Mouse (Mus musculus) liver, embryonic 11.5 days (tissue): ENCODE data around the gene Gm49361. TPM values are rescaled to one million over a fixed set of nuclear protein-coding genes. Genes with fewer than 3 reads are reported as not detected.

Experiments
- ATAC-seq: fragments of 200-750 bp; cut with Nextera tagmentation; replicated peaks from 2 replicates; pipeline ENCODE4 v1.8.0; 2017; ENCODE audit warnings: moderate number of reproducible peaks, mild to moderate bottlenecking, moderate TSS enrichment, moderate library complexity; ENCODE audit not compliant: low FRiP score
- DNase-seq: peaks from one replicate; pipeline ENCODE4 v3.0.0-alpha.2; 2017; ENCODE audit warnings: low spot score
- H3K27ac ChIP-seq: fragments of 300-500 bp; sonication (generic); 2 replicates; pipeline ENCODE4 v1.5.1; 2014; ENCODE audit warnings: mild to moderate bottlenecking, low read depth, low read length, control low read depth
- H3K27me3 ChIP-seq: fragments of 300-500 bp; sonication (generic); replicated peaks from 2 replicates; pipeline ENCODE4 v1.6.1; 2014; ENCODE audit warnings: low read length, mixed read lengths; ENCODE audit not compliant: control insufficient read depth, insufficient read depth
- H3K36me3 ChIP-seq: fragments of 300-500 bp; sonication (generic); 2 replicates; pipeline ENCODE4 v1.6.1; 2014; ENCODE audit warnings: mild to moderate bottlenecking, low read length, moderate library complexity, mixed read lengths; ENCODE audit not compliant: control insufficient read depth, insufficient read depth
- H3K4me1 ChIP-seq: fragments of 300-500 bp; sonication (generic); replicated peaks from 2 replicates; pipeline ENCODE4 v1.6.1; 2014; ENCODE audit warnings: low read length, mixed read lengths; ENCODE audit not compliant: control insufficient read depth, insufficient read depth
- H3K4me2 ChIP-seq: fragments of 300-500 bp; sonication (generic); 2 replicates; pipeline ENCODE4 v1.6.1; 2014; ENCODE audit warnings: mild to moderate bottlenecking, control low read depth, moderate library complexity
- H3K4me3 ChIP-seq: fragments of 300-500 bp; sonication (generic); 2 replicates; pipeline ENCODE4 v1.5.1; 2014; ENCODE audit warnings: low read depth, low read length, control low read depth
- H3K9ac ChIP-seq: fragments of 300-500 bp; sonication (generic); 2 replicates; pipeline ENCODE4 v1.6.1; 2014; ENCODE audit warnings: low read depth, low read length, control low read depth
- H3K9me3 ChIP-seq: fragments of 300-500 bp; sonication (generic); 2 replicates; pipeline ENCODE4 v1.6.1; 2016; ENCODE audit warnings: low read length, inconsistent platforms, mixed read lengths; ENCODE audit not compliant: control insufficient read depth
- WGBS: fragments of 180-500 bp; shearing (Covaris S2); extraction: QIAGEN DNeasy Blood & Tissue Kit; methylation state at CpG from one replicate; pipeline ENCODE4 v1.1.7; 2014; 5-methylcytosine and 5-hydroxymethylcytosine counted together
- polyA plus RNA-seq: library from polyadenylated mRNA; unstranded; fragments of >200 nt; fragmentation: Nextera tagmentation; extraction: Ambion mirVana; gene quantifications from 2 replicates; pipeline ENCODE4 v1.2.1, GENCODE M21; 2014

The Gm49361 gene
- polyA plus RNA-seq: not detected in 2 replicates

GRCm38 (mm10) chr14:57746001-57746771 lies at the start of gene Gm49361:
Gm49361 (minus strand) TSS chr14:57746103.
- Histone ChIP-seq H3K27ac (peak within 1 kb of the TSS; percentile 79), H3K4me2 (peak within 1 kb of the TSS; percentile 98), H3K9ac (peak within 1 kb of the TSS; percentile 86), H3K4me1 (peaks cover 4% of the 10 kb centered on the region; the same call in 1 of the 2 replicates), H3K4me3 (peak within 1 kb of the TSS; percentile 93), H3K9me3 (no peaks in the 10 kb centered on the region), H3K36me3 (no peaks in the 10 kb centered on the region), H3K27me3 (peaks cover 21% of the 10 kb centered on the region)
- under 1% methylated on average over 64 of the region's 68 CpGs for WGBS
- peak; percentile 86 for ATAC-seq
- DNase-seq: peak; percentile 82

DNA sequence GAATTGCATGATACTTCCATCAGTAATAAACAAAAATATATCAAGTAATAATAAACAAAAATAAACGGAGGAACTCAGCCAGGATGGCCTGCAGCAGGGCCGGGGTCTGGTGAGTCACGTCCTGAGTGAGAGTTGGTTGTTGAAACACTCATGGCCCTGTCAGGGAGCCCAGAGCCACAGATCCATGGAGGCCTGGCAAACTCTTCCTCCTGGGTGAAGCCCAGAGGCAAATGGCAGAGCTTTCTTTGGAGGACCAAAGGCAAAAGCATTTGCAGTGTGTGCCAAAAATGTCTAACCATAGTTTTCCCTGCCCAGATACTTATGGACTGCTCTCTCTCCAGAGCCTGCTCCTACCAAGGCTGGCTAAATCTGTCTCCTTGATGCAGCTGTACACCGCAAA lies 45.3 kb upstream of the Gm49361 start:
- H3K36me3 ChIP-seq: no peaks in the 10 kb centered on the region
- no peak overlapping the region for H3K4me2 ChIP-seq
- no peak overlapping the region for H3K27ac ChIP-seq
- H3K9me3 ChIP-seq: no peaks in the 10 kb centered on the region
- H3K9ac ChIP-seq: no peak overlapping the region
- 78% methylated on average over 4 of the region's 4 CpGs for WGBS
- H3K4me3 ChIP-seq: no peak overlapping the region
- ATAC-seq: no peak
- no peak for DNase-seq
- H3K27me3 ChIP-seq: no peaks in the 10 kb centered on the region
- H3K4me1 ChIP-seq: no peaks in the 10 kb centered on the region

GRCm38 (mm10) chr14:57789759-57790158 lies 43.9 kb upstream of the Gm49361 start:
- H3K27me3 ChIP-seq: no peaks in the 10 kb centered on the region
- H3K36me3 ChIP-seq: no peaks in the 10 kb centered on the region
- 83% methylated on average over 9 of the region's 9 CpGs for WGBS
- no peaks in the 10 kb centered on the region for H3K4me1 ChIP-seq
- ATAC-seq: no peak
- H3K27ac ChIP-seq: no peak overlapping the region
- H3K9ac ChIP-seq: no peak overlapping the region
- DNase-seq: no peak
- H3K9me3 ChIP-seq: no peaks in the 10 kb centered on the region
- H3K4me2 ChIP-seq: no peak overlapping the region
- no peak overlapping the region for H3K4me3 ChIP-seq

GRCm38 (mm10) chr14:57789311-57789710 lies 43.4 kb upstream of the Gm49361 start:
- H3K27ac ChIP-seq: no peak overlapping the region
- no peak overlapping the region for H3K4me2 ChIP-seq
- H3K27me3 ChIP-seq: no peaks in the 10 kb centered on the region
- H3K9me3 ChIP-seq: no peaks in the 10 kb centered on the region
- H3K4me1 ChIP-seq: no peaks in the 10 kb centered on the region
- DNase-seq (no peak), ATAC-seq (no peak)
- no peaks in the 10 kb centered on the region for H3K36me3 ChIP-seq
- no peak overlapping the region for H3K4me3 ChIP-seq
- no peak overlapping the region for H3K9ac ChIP-seq
- 77% methylated on average over 2 of the region's 2 CpGs for WGBS

DNA sequence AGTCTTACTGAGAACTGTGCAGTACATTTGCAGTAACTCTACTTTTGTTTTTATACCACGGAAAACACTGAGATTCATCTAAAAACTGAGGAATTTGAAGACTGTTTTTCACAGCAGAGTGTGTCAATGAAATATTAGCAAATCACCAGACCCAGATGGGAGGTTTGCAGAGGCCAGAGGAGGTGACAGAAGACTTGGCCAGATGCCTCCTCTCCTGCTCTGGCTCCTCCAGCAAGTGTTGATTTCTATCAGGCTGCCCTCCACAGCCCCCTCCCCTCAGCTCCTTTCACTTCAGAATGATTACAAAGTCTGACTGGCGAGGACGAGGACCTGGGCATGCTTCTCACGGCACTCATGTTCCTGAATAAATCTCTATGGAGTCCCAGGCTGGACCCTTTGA lies 41.5 kb upstream of the Gm49361 start:
- no peak for DNase-seq
- no peak for ATAC-seq
- Histone ChIP-seq H3K4me1 (no peaks in the 10 kb centered on the region), H3K27me3 (no peaks in the 10 kb centered on the region), H3K9me3 (no peaks in the 10 kb centered on the region), H3K27ac (no peak overlapping the region), H3K36me3 (no peaks in the 10 kb centered on the region), H3K9ac (no peak overlapping the region), H3K4me2 (no peak overlapping the region), H3K4me3 (no peak overlapping the region)
- 59% methylated on average over 4 of the region's 4 CpGs for WGBS

GRCm38 (mm10) chr14:57772157-57772815 lies 26.4 kb upstream of the Gm49361 start:
- Histone ChIP-seq H3K9ac (no peak overlapping the region), H3K4me2 (no peak overlapping the region), H3K4me3 (no peak overlapping the region), H3K9me3 (no peaks in the 10 kb centered on the region), H3K4me1 (no peaks in the 10 kb centered on the region), H3K36me3 (no peaks in the 10 kb centered on the region), H3K27ac (no peak overlapping the region), H3K27me3 (no peaks in the 10 kb centered on the region)
- WGBS: 54% methylated on average over 6 of the region's 6 CpGs
- DNase-seq (no peak), ATAC-seq (no peak)

DNA sequence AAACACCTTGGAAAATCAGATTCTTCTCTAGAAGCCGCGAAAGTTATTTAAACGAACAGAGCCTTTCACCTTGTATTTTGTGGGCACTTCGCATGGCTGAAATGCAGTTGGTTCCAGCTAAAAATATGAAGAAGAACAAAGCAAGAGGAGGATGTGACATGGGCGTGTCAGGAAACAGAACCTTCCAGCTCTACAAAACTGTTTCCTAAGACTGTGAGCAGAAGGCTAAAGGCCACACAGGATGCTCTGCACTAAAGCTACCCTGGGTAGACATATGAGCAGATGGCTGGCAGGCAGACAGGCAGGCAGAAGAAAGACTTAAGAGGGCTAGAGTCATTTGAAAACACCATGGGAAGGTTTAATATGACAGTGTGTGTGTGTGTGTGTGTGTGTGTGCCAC lies 23.2 kb upstream of the Gm49361 start:
- no peak overlapping the region for H3K4me3 ChIP-seq
- no peak overlapping the region for H3K4me2 ChIP-seq
- no peak overlapping the region for H3K27ac ChIP-seq
- H3K9me3 ChIP-seq: no peaks in the 10 kb centered on the region
- no peaks in the 10 kb centered on the region for H3K36me3 ChIP-seq
- no peak for ATAC-seq
- WGBS: 89% methylated on average over 5 of the region's 5 CpGs
- H3K4me1 ChIP-seq: no peaks in the 10 kb centered on the region
- no peak overlapping the region for H3K9ac ChIP-seq
- no peaks in the 10 kb centered on the region for H3K27me3 ChIP-seq
- DNase-seq: no peak

GRCm38 (mm10) chr14:57760447-57761412 lies 14.8 kb upstream of the Gm49361 start:
- no peak for ATAC-seq
- H3K9ac ChIP-seq: no peak overlapping the region
- no peaks in the 10 kb centered on the region for H3K4me1 ChIP-seq
- no peak overlapping the region for H3K27ac ChIP-seq
- H3K4me2 ChIP-seq: no peak overlapping the region
- WGBS: 72% methylated on average over 10 of the region's 10 CpGs
- no peak for DNase-seq
- no peaks in the 10 kb centered on the region for H3K36me3 ChIP-seq
- no peak overlapping the region for H3K4me3 ChIP-seq
- no peaks in the 10 kb centered on the region for H3K27me3 ChIP-seq
- H3K9me3 ChIP-seq: no peaks in the 10 kb centered on the region
